Mouse (Mus musculus) myocyte (in vitro differentiated cells): ENCODE measurements around the gene Rassf4.

Experiments
- MYOG ChIP-seq, 3 experiments: IDR thresholded peaks; one replicate each; pipeline ENCODE4 v1.6.1; 2011; ENCODE audit warnings: control low read depth in 2 of 3, low read depth in 2 of 3, mild to moderate bottlenecking in 2 of 3; ENCODE audit not compliant: insufficient read length in 2 of 3, control insufficient read depth in 1 of 3, insufficient read depth in 1 of 3
- POLR2A ChIP-seq: IDR thresholded peaks from one replicate; pipeline ENCODE4 v1.6.1; 2011; ENCODE audit warnings: low read depth, mild to moderate bottlenecking, control low read depth, moderate library complexity; ENCODE audit not compliant: insufficient read length
- POLR2AphosphoS2 ChIP-seq: IDR thresholded peaks from one replicate; pipeline ENCODE4 v1.6.1; 2011; ENCODE audit warnings: low read depth, control low read depth; ENCODE audit not compliant: insufficient read length
- REST ChIP-seq: IDR thresholded peaks from one replicate; pipeline ENCODE4 v1.6.1; 2011; ENCODE audit warnings: mild to moderate bottlenecking, control low read depth, moderate library complexity; ENCODE audit not compliant: insufficient read depth, insufficient read length
- TCF12 ChIP-seq: IDR thresholded peaks from one replicate; pipeline ENCODE4 v1.6.1; 2011; ENCODE audit warnings: mild to moderate bottlenecking, control low read depth; ENCODE audit not compliant: poor library complexity, insufficient read depth, severe bottlenecking

DNA sequence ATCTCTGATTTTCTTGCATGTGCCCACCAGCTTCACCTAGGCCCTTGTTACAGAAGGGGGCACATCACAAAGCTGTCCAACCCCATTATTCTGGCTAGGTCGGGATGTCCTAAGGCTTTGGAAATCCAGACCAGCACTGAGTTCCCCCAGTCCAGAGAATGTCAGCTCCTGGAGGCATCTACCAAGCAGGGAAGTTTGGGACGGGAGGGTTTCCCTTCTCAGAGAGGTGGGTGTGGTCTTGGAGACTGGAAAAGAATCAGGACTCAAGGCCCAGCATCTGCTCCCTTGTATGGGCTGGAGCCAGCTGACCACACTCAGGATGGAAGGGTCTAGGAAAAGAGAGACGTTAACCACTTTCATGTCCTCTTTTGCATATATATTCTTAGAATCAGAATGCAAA is 20.6 kb downstream of the Rassf4 start:
- TF ChIP-seq POLR2AphosphoS2 (no peak), POLR2A (no peak), TCF12 (no peak), REST (no peak), MYOG (IDR thresholded peaks at IDR 0.05; ENCODE audit: control insufficient read depth in 1 of 3, insufficient read depth in 1 of 3, insufficient read length in 2 of 3, low read depth in 2 of 3) (no peak)
